Mouse (Mus musculus) activated CD4-positive, CD25-positive, alpha-beta regulatory T cell, adult 4 months (primary cell): ENCODE data around the gene Pitx3. TPM values are rescaled to one million over a fixed set of nuclear protein-coding genes. Genes with fewer than 3 reads are reported as not detected.
"Not testable (repeated sequence)": the region's sequence is repeated elsewhere in the genome, so short reads cannot be mapped to it uniquely, and the experiment has no call there.

Experiments
- ATAC-seq: one replicate; pipeline ENCODE4 v1.8.0; 2017
- polyA plus RNA-seq, 2 experiments: library from polyadenylated mRNA; unstranded; fragments of 100-300 nt; shearing (Covaris generic); gene quantifications; one replicate each; pipeline ENCODE4 v1.2.1; 2017

The Pitx3 gene
- polyA plus RNA-seq, 2 experiments from 2014 or later = not detected

GRCm38 (mm10) chr19:46131694-46132525 is 16.2 kb downstream of the Pitx3 start, which contains the start of gene Elovl3:
Gene Elovl3, plus strand, starts transcription at chr19:46131897.
- no peak for ATAC-seq

DNA sequence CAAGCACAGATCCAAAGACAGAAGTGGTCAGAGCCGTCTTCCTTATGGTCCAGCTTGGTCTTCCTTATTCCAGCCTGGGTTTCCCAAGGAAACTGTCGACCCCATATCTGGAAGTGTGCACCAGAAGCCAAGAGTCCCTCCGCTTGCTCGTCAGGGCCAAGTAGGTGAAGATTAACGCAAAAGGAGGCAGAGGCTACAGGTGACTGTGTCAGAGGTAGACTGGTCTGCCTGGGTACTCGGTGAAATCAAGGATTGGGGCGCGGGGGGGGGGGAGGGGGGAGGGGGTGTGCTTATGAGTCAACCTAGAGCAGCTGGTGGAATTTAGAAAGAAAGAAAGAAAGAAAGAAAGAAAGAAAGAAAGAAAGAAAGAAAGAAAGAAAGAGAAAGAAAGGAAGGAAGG is 16.8 kb downstream of the Pitx3 start:
- no peak for ATAC-seq

DNA sequence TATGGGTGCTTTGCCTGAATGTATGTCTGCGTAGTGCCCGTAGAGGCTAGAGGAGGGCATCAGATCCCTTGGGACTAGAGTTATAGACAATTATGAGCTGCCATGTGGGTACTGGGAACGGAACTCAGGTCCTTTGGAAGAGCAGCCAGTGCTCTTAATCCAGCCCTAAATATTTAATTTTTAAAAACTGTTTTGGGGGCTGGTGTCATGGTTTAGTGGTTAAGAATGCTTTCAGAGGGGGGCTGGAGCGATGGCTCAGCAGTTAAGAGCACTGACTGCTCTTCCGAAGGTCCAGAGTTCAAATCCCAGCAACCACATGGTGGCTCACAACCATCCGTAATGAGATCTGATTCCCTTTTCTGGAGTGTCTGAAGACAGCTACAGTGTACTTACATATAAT is 18.4 kb downstream of the Pitx3 start:
- not testable (repeated sequence) for ATAC-seq

DNA sequence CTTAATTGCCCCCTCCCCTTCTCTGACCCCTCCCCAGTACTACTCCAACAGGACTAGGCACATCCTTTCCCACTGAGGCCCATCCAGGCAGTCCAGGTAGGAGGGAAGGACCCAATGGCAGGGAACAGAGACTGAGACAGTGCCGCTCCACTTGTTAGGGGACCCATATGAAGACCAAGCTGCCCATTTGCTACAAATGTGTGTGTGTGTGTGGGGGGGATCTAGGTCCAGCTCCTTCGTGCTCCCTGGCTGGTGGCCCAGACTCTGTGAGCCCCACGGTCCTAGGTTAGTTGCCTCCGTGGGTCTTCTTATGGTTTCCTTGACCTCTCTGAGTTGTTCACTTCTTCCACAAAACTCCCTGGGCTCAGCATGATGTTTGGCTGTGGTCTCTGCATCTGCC is 21.8 kb downstream of the Pitx3 start:
- no peak for ATAC-seq

GRCm38 (mm10) chr19:46124651-46125050 is 23.5 kb downstream of the Pitx3 start:
- no peak for ATAC-seq

GRCm38 (mm10) chr19:46123876-46124275 is 24.2 kb downstream of the Pitx3 start:
- ATAC-seq = no peak

- no peak for ATAC-seq
Measured at GRCm38 (mm10) chr19:46120872-46121271, 27.3 kb downstream of the Pitx3 start.

- no peak for ATAC-seq
Measured at GRCm38 (mm10) chr19:46119458-46119857, 28.7 kb downstream of the Pitx3 start.

GRCm38 (mm10) chr19:46114617-46115016 is 33.5 kb downstream of the Pitx3 start:
- ATAC-seq = no peak

DNA sequence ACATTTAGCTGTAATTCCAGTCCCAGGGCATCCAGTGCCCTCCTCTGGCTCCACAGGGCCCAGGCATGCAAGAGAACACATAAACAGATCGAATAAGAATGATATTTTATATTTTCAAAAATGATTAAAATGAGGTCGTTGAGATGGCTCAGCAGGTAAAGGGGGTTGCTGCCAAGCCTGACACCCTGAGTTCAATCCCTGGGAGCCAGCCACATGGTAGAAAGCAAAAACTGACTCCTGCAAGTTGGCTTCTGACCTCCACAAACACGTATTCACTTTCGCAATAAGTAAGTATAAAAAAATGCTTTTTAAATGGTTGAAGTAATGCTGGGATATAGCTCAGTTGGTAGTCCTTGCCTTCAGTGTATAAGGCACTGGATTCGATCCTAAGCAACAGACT is 37.3 kb downstream of the Pitx3 start:
- no peak for ATAC-seq

- no peak for ATAC-seq
Measured at GRCm38 (mm10) chr19:46110214-46110613, 37.9 kb downstream of the Pitx3 start.

- ATAC-seq = no peak
Measured at GRCm38 (mm10) chr19:46104187-46104557, 44.0 kb downstream of the Pitx3 start.

DNA sequence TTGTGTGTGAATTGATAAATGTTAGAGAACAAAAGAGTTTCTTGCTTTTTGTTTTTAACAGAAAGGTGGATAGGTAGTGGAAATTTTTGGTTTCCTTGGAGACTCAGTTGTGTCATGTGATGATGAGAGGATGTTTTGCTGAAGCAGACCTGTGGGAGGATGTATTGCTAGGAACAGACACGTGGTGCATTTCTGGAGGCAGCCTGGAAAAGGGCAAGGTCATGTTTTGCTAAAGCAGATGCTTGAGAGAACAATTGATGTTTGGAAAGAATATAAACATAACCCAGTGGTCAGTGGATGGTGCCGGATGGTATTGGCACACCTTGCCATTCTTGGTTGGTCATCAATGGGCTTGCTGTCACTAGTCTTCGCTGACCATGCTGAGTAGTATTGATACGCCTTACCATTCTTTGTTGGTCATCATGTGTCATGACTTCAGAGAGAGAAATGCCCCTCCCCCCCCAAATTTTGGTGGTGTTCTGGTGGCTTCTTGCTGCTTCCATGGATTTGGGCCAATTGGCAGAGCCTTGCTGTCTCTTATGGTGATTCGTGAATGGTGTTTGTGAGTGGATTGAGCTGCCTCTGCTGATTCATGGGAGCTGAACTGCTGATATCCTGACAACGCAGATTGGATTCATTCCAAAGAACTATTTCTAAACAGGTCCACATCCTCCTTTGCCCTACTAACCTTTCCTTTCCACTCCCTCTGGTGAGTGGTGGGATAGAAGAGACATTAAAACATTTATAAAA is 44.5 kb downstream of the Pitx3 start:
- ATAC-seq = no peak

GRCm38 (mm10) chr19:46099561-46099960 is 48.6 kb downstream of the Pitx3 start:
- no peak for ATAC-seq

DNA sequence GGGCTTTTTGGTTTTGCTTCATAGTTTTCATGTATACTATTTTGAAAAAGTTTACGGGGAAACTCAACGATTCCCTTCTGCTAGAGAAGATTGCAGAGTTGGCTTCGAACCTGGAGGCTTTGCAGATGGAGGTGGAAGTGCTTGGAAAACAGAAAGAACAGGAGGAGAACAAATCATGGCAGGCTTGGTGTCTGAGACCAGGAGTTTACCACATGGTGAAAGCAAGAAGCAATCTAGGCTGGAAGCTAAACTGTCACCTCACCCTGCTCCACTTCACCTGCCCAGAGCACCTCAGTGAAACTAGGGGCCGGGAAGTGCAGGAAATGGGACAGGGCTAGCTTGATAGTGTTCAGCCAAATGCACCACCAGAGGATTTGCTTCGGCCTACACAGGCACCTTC is 51.7 kb downstream of the Pitx3 start:
- no peak for ATAC-seq

DNA sequence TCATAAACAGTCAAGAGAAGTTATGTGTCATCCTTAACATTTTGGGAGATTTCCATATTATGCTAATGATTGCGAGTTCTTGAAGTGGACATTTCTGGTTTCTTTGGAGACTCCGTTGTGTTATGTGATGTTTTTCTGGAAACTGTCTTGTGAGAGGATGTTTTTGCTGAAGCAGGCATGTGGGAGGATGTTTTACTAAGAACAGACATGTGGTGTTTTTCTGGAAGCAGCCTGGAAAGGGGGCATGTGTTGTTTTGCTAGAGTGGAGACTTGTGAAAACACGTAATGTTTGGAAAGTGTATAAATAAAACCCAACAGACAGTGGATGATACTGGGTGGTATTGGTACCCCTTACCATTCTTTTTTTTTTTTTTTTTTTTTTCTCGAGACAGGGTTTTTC is 52.8 kb downstream of the Pitx3 start:
- no peak for ATAC-seq

GRCm38 (mm10) chr19:46094144-46094543 is 54.0 kb downstream of the Pitx3 start:
- no peak for ATAC-seq

DNA sequence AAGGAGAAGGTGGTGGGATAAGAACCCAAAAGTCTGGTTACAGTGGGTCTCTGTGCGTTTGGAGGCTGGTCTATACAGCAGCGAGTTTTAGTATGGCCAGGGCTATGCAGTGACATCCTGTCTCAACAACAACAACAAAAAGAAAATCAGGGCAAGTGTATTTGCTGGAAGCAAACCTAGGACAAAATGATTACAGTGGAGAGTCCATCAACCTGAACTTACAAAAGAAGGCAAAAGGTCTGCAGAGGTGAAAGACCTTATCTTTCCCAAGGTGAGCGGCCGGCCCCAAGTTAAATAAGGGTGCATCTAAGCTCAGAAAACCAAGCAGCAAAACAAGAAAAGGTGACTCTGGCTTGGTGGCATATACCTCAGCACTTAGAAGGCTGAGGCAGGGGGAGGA is 56.5 kb downstream of the Pitx3 start:
- ATAC-seq = no peak

GRCm38 (mm10) chr19:46087871-46088270 is 60.3 kb downstream of the Pitx3 start:
- ATAC-seq = no peak

GRCm38 (mm10) chr19:46086337-46086736 is 61.8 kb downstream of the Pitx3 start:
- no peak for ATAC-seq
